Mouse (Mus musculus): ENCODE results near the gene 4930558C23Rik. TPM values are rescaled to one million over a fixed set of nuclear protein-coding genes. Genes with fewer than 3 reads are reported as not detected.

The 4930558C23Rik gene
- not detected in 2 replicates for polyA plus RNA-seq (2012; rRNA removed)

GRCm38 (mm10) chr3:95402741-95403140, at the start of gene 4930558C23Rik:
Gene 4930558C23Rik (minus strand): TSS chr3:95402841.

GRCm38 (mm10) chr3:95434136-95434982, 31.7 kb upstream of the 4930558C23Rik start, which contains the start of gene Arnt:
Gene Arnt (plus strand): TSS chr3:95434388.

GRCm38 (mm10) chr3:95356701-95357449, 45.8 kb downstream of the 4930558C23Rik start, which contains the start of gene Setdb1:
Gene Setdb1 (minus strand): TSS chr3:95357202.

Other genes with a start within 250 kb of the 4930558C23Rik start
- gene Sema6c, start 242.4 kb downstream of the 4930558C23Rik start, polyA plus RNA-seq (2012; rRNA removed), result 121 and 123 TPM in 2 replicates
- gene Gabpb2, start 184.9 kb downstream of the 4930558C23Rik start, polyA plus RNA-seq (2012; rRNA removed), result 17.4 and 18.0 TPM in 2 replicates
- 65.4 and 73.6 TPM in 2 replicates for gene Cdc42se1, start 174.1 kb downstream of the 4930558C23Rik start, polyA plus RNA-seq (2012; rRNA removed)
- gene Mllt11, start 170.7 kb downstream of the 4930558C23Rik start, polyA plus RNA-seq (2012; rRNA removed), result 568 and 623 TPM in 2 replicates
- gene Gm128, start 161.2 kb downstream of the 4930558C23Rik start, polyA plus RNA-seq (2012; rRNA removed), result 0.20 and 0.24 TPM in 2 replicates
- 0.38 and 1.1 TPM in 2 replicates for gene Bnipl, start 151.6 kb downstream of the 4930558C23Rik start, polyA plus RNA-seq (2012; rRNA removed)
- gene Mindy1, start 121.5 kb downstream of the 4930558C23Rik start, polyA plus RNA-seq (2012; rRNA removed), result 41.0 and 44.1 TPM in 2 replicates
- 54.9 and 56.2 TPM in 2 replicates for gene Prune1, start 120.8 kb downstream of the 4930558C23Rik start, polyA plus RNA-seq (2012; rRNA removed)
- 1.3 and 1.7 TPM in 2 replicates for gene Anxa9, start 95.7 kb downstream of the 4930558C23Rik start, polyA plus RNA-seq (2012; rRNA removed)
- gene Cers2, start 88.0 kb downstream of the 4930558C23Rik start, polyA plus RNA-seq (2012; rRNA removed), result 98.7 and 117 TPM in 2 replicates
- 57.1 and 59.2 TPM in 2 replicates for gene Setdb1, start 45.6 kb downstream of the 4930558C23Rik start, polyA plus RNA-seq (2012; rRNA removed)
- 31.4 and 34.2 TPM in 2 replicates for gene Arnt, start 31.5 kb upstream of the 4930558C23Rik start, polyA plus RNA-seq (2012; rRNA removed)
- 13.9 and 26.2 TPM in 2 replicates for gene Ctsk, start 96.4 kb upstream of the 4930558C23Rik start, polyA plus RNA-seq (2012; rRNA removed)
- gene Ctss, start 123.9 kb upstream of the 4930558C23Rik start, polyA plus RNA-seq (2012; rRNA removed), result 13.0 and 16.1 TPM in 2 replicates
- gene Hormad1, start 156.8 kb upstream of the 4930558C23Rik start, polyA plus RNA-seq (2012; rRNA removed), result not detected in 2 replicates
- 23.0 and 28.0 TPM in 2 replicates for gene Golph3l, start 186.1 kb upstream of the 4930558C23Rik start, polyA plus RNA-seq (2012; rRNA removed)
- gene Ensa, start 222.2 kb upstream of the 4930558C23Rik start, polyA plus RNA-seq (2012; rRNA removed), result 50.3 and 55.0 TPM in 2 replicates

Data from central nervous system, embryonic 14 days (tissue).